Mouse (Mus musculus): Measurements from ENCODE around the gene Ttll11.

DNA sequence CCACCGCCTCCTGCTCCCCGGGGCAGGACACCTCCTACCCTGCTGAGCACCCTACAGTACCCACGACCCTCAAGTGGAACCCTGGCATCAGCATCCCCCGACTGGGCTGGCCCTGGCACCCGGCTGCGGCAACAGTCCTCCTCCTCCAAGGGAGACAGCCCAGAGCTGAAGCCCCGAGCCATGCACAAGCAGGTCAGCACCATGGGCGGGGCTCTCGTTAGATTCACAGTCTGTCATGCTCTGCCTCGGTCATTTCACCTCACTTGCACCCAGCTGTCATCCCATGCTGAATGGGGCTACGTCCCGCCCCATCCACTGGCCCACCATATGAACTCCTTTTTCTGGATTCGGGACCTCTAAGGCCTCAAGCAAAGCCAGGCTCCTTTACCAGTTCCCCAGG, 259.2 kb downstream of the Ttll11 start:
- TF ChIP-seq CTCF (IDR thresholded peaks at IDR 0.05; ENCODE audit: extremely low read depth, insufficient read length, insufficient replicate concordance, low read depth, low read length) (no peak), POLR2A (IDR thresholded peaks at IDR 0.05; ENCODE audit: low read depth, low read length) (no peak)
